In genomic region chr17:28252281-28252648, GRCm38 (mm10) we compare ENCODE assay signal across 16 mouse cellular contexts. TPM values are rescaled to one million over a fixed set of nuclear protein-coding genes. Genes with fewer than 3 reads are reported as not detected.
A peak's percentile ranks its signal among the peaks of the same experiment; 100 is the strongest.
DNase-seq lines count a peak whose midpoint lies in the region; ATAC-seq and TF ChIP-seq lines count a peak whose summit lies in the region.
"Had no signal": no experiment of that assay in that cellular context is flagged by ENCODE, and none has a peak within 500 bp of the region (broad histone marks: within the 10 kb centered on the region; RNA-seq: fewer than 3 reads in every experiment).

No protein-coding gene starts in this region.

- H3K4me3 ChIP-seq in kidney, embryonic 15.5 days (replicated peaks), result no peak overlapping the region
- H3K4me3 ChIP-seq in CH12.LX (replicated peaks in 1 of 3; ENCODE audit: low read depth in 2 of 3, low read length in 2 of 3, poor library complexity in 1 of 3), result no peak overlapping the region
- H3K4me3 ChIP-seq: midbrain, embryonic 13.5 days had no signal

- TF ChIP-seq POLR2A in CH12.LX (IDR thresholded peaks at IDR 0.05; ENCODE audit: low read depth, low read length), result no peak

- peaks cover 7% of the 10 kb centered on the region; the same call in 1 of the 2 replicates for H3K36me3 ChIP-seq in kidney, embryonic 15.5 days
- H3K36me3 ChIP-seq in CH12.LX (replicated peaks in 1 of 2; ENCODE audit: control insufficient read depth in 1 of 2, insufficient read depth in 1 of 2, low read length in 1 of 2), result peaks cover 0 to 47% of the 10 kb centered on the region in 2 experiments
- H3K36me3 ChIP-seq: midbrain, embryonic 13.5 days had no signal

- TF ChIP-seq RAD21 in CH12.LX (IDR thresholded peaks at IDR 0.05; ENCODE audit: low read depth, low read length), result no peak

- no peaks in the 10 kb centered on the region for H3K79me2 ChIP-seq in CH12.LX (replicated peaks; ENCODE audit: control insufficient read depth, extremely low read depth, insufficient read depth, poor library complexity, severe bottlenecking)

- 0 out of 2 replicates have a peak overlapping the region, but pooled peaks have one; percentile 9 for H3K27ac ChIP-seq in kidney, embryonic 15.5 days
- H3K27ac ChIP-seq in CH12.LX (ENCODE audit: insufficient read depth, low read depth), result no peak overlapping the region
- H3K27ac ChIP-seq: midbrain, embryonic 13.5 days had no signal

- no peak for TF ChIP-seq CTCF in CH12.LX (conservative IDR thresholded peaks at IDR 0.05 in 1 of 2, IDR thresholded peaks at IDR 0.05 in 1 of 2; ENCODE audit: low read depth in 2 of 2, low read length in 2 of 2)

- TF ChIP-seq EP300 in CH12.LX (IDR thresholded peaks at IDR 0.05; ENCODE audit: low read length), result 0 out of 2 replicates have a peak, but pooled peaks have one; percentile 22

- no peak overlapping the region for H3K9ac ChIP-seq in kidney, embryonic 15.5 days
- H3K9ac ChIP-seq in CH12.LX (ENCODE audit: insufficient read depth, low read depth), result no peak overlapping the region
- H3K9ac ChIP-seq: midbrain, embryonic 13.5 days had no signal

- dilution Hi-C loops in CH12.LX (cut with MboI; ENCODE audit: extremely low pct_ligation_motif_present, extremely low pct_unique_long_range_greater_than_20kb, low sequenced_read_pairs), result no loop called here

- peaks cover 58% of the 10 kb centered on the region for H3K4me1 ChIP-seq in kidney, embryonic 15.5 days
- H3K4me1 ChIP-seq in CH12.LX (ENCODE audit: control insufficient read depth in 1 of 2, insufficient read depth in 2 of 2), result peaks cover 26 to 63% of the 10 kb centered on the region in 2 experiments

- DNase-seq in heart, adult 11 months, result peak; percentile 96
- no peak for DNase-seq in heart, adult 8-10 months (ENCODE audit: low spot score)
- DNase-seq in kidney, postnatal 36 days, result no peak
- no peak for DNase-seq in CH12.LX (ENCODE audit: extremely low read depth)
- peak; percentile 58 for DNase-seq in heart, postnatal 4 days
- no peak for DNase-seq in testis, postnatal 10 days (ENCODE audit: low spot score)
- DNase-seq: adrenal gland, postnatal 10 days; cerebellum, adult 11-12 months; gastrocnemius, postnatal 14 days; kidney, adult 2 months; layer of hippocampus, postnatal 36 days; lung, postnatal 14 days had no signal

- H3K4me2 ChIP-seq in kidney, embryonic 15.5 days, result no peak overlapping the region
- no peak overlapping the region for H3K4me2 ChIP-seq in CH12.LX (ENCODE audit: insufficient read depth, low read depth, poor library complexity, severe bottlenecking)
- H3K4me2 ChIP-seq: midbrain, embryonic 13.5 days had no signal

- 81% methylated on average over 5 of the region's 5 CpGs for WGBS in kidney, embryonic 15.5 days

- ATAC-seq in kidney, embryonic 15.5 days (replicated peaks; ENCODE audit: low FRiP score), result no peak
- ATAC-seq in megakaryocyte-erythroid progenitor cell, adult 5-6 weeks (replicated peaks; ENCODE audit: low FRiP score, low TSS enrichment, poor library complexity, severe bottlenecking), result no peak
- ATAC-seq: hindbrain, embryonic 16.5 days; midbrain, embryonic 13.5 days had no signal

- in situ Hi-C loops in CH12.LX (cut with MboI; ENCODE audit: low pct_ligation_motif_present, low pct_unique_long_range_greater_than_20kb, low sequenced_read_pairs), result no loop called here

- H3K27me3 ChIP-seq in kidney, embryonic 15.5 days, result no peaks in the 10 kb centered on the region
- H3K27me3 ChIP-seq in CH12.LX (replicated peaks), result no peaks in the 10 kb centered on the region
- H3K27me3 ChIP-seq: midbrain, embryonic 13.5 days had no signal

- H3K9me3 ChIP-seq in kidney, embryonic 15.5 days (replicated peaks), result no peaks in the 10 kb centered on the region
- H3K9me3 ChIP-seq in CH12.LX (replicated peaks; ENCODE audit: low read length), result no peaks in the 10 kb centered on the region
- H3K9me3 ChIP-seq: midbrain, embryonic 13.5 days had no signal

TF ChIP-seq in CH12.LX, 34 proteins besides CTCF, POLR2A, EP300 and RAD21:
- TF ChIP-seq ELF1 (IDR thresholded peaks at IDR 0.05; ENCODE audit: low read depth, low read length) (no peak), TCF12 (IDR thresholded peaks at IDR 0.05; ENCODE audit: low read depth, low read length) (peak; percentile 62), USF2 (conservative IDR thresholded peaks at IDR 0.05; ENCODE audit: low read depth, low read length) (no peak), CHD1 (IDR thresholded peaks at IDR 0.05; ENCODE audit: low read depth, low read length) (no peak), MEF2A (IDR thresholded peaks at IDR 0.05; ENCODE audit: borderline replicate concordance, low read depth, low read length) (no peak)

RNA-seq across cellular contexts. Expression of gene Ppard, which starts 19.8 kb away (rescaled TPM):
- total RNA-seq in heart, adult 8-10 months (2022), result 10 to 100 TPM; 32.4 to 33.8 (median 33.1) TPM
- polyA plus RNA-seq in kidney, embryonic 15.5 days (2015; fragmentation: Nextera tagmentation; extraction: Ambion mirVana), result 2.3 and 2.7 TPM in 2 replicates
- total RNA-seq in CH12.LX (2012; rRNA removed) (4.1 and 7.3 TPM in 2 replicates), CH12.LX (2014; rRNA removed) (1.8 and 2.9 TPM in 2 replicates)
- 12.7 and 15.5 TPM in 2 replicates for polyA plus RNA-seq in CH12.LX (2012; ENCODE audit: insufficient read length, low read depth)
- 10 to 100 TPM; 21.9 to 22.3 TPM for total RNA-seq in heart, postnatal 4 days (2021)
- 7.6 and 9.7 TPM in 2 replicates for total RNA-seq in megakaryocyte-erythroid progenitor cell, adult 5-6 weeks (2014; fragmentation: Nextera tagmentation)
- total RNA-seq in megakaryocyte-erythroid progenitor cell, adult 5-6 weeks (2017), result 1.7 and 2.0 TPM in 2 replicates

RNA-seq across cellular contexts. Expression of gene Def6, which starts 44.7 kb away (rescaled TPM):
- 1 to 10 TPM; 2.5 to 4.0 (median 3.6) TPM for total RNA-seq in heart, adult 8-10 months (2022)
- polyA plus RNA-seq in kidney, embryonic 15.5 days (2015; fragmentation: Nextera tagmentation; extraction: Ambion mirVana), result 6.7 and 7.5 TPM in 2 replicates
- 56.9 and 81.8 TPM in 2 replicates for total RNA-seq in CH12.LX (2012; rRNA removed)
- 31.3 and 33.3 TPM in 2 replicates for total RNA-seq in CH12.LX (2014; rRNA removed)
- polyA plus RNA-seq in CH12.LX (2012; ENCODE audit: insufficient read length, low read depth), result 53.6 and 57.4 TPM in 2 replicates
- total RNA-seq in heart, postnatal 4 days (2021), result 1 to 10 TPM; 2.8 to 3.3 TPM
- total RNA-seq in megakaryocyte-erythroid progenitor cell, adult 5-6 weeks (2014; fragmentation: Nextera tagmentation), result 24.5 and 35.1 TPM in 2 replicates
- 41.1 and 80.3 TPM in 2 replicates for total RNA-seq in megakaryocyte-erythroid progenitor cell, adult 5-6 weeks (2017)

Comparison
In these comparisons a context has a peak if more than half of its experiments do, and no peak if none do; other contexts are left out.
1. DNase-seq: peak in heart, adult 11 months (single experiment) and heart, postnatal 4 days (single experiment); none in heart, adult 8-10 months (single experiment), kidney, postnatal 36 days (0 of 2), CH12.LX (single experiment) and testis, postnatal 10 days (single experiment).
2. RNA of gene Def6, which starts 44.7 kb away (total RNA-seq): 31.3 to 81.8 TPM in CH12.LX and 24.5 to 80.3 TPM in megakaryocyte-erythroid progenitor cell, adult 5-6 weeks; 2.5 to 4.0 TPM in heart, adult 8-10 months and 2.8 to 3.3 TPM in heart, postnatal 4 days; every median in the first group is over 4 times any median in the second.